Mouse (Mus musculus) testis, postnatal 10 days (tissue): ENCODE data around the gene Taf1c.

Experiments used
- DNase-seq: peaks from one replicate; pipeline ENCODE4 v3.0.0; 2021; ENCODE audit warnings: low spot score

Taf1c gene

GRCm38 (mm10) chr8:119604996-119605395, at the start of gene Taf1c:
Taf1c (minus strand) TSS chr8:119605222.
- DNase-seq, result peak; percentile 96

- no peak for DNase-seq
Observed at GRCm38 (mm10) chr8:119651324-119651723, 46.3 kb upstream of the Taf1c start.

GRCm38 (mm10) chr8:119646846-119647245, 41.8 kb upstream of the Taf1c start:
- no peak for DNase-seq

DNA sequence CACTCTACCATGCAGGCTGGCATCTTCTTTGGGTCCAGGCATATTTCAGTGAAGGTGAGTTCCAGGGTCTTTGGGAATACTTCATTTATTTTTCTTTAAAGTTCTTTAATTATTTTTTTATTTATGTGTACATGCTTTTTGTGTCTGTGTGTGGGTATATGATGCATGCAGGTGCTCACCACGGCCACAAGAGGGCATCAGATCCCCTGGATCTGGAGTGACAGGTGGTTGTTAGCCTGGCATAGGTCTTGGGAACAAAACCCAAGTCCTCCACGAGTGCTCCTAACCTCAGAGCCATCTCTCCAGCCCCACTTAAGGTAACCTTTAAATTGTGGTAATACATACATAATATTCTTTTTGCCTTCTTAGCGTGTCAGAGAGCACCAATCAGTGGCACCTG, 41.2 kb upstream of the Taf1c start:
- DNase-seq, result no peak

DNA sequence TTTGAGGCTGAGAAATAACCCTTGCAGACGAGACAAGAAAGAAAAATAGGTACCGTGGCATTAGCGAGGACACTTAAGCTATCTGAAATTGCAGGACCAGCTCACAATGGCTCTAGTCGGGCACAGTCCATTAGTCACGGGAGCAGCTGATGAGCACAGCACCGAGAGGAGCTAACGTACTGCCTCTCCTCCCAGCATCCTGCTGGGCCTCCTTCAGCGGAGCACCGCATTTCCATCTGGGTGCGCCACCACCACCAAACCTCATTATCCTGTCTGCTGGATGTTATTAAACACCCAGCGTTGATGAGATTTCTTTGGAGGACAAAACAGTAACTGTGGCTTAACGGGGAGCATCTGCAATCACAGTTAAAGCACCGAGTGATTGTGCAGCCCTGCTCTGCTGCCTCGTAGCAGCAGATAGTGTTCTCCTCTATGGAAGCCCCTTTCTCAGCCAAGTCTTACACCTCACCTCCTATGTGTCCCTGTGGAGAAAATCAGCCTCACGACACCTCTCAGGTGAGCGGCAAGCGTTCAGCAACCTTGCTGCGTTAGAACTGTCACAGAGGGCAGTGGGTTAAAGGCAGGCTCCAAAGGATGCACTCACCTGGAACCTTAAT, 40.1 kb upstream of the Taf1c start:
- no peak for DNase-seq

DNA sequence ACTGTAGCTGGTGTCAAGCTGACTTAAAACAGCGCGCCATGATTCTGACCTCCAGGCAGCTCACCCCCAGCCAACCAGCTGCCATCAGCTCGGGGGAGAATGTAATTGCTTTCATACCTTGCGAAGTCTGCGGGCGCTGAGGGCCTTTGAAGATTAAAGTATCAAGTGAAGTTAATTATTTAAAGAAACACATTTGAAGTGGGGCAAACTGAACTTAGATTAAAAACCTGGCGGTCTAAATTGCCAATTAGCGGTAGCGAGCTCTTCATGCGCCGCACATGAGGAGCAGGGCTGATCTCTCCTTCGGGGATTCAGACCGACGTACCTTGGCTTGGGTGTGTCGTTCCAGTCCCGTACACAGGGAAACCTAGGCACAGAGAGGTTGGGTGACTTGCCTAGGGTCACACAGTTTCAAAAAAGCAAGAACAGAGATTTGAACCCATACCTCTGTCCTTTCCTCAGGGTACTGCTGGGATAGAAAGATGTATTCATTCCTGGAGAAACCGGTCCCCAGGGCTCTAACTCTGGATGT, 39.5 kb upstream of the Taf1c start:
- no peak for DNase-seq

- no peak for DNase-seq
Observed at GRCm38 (mm10) chr8:119642960-119643359, 37.9 kb upstream of the Taf1c start.

GRCm38 (mm10) chr8:119641058-119641457, 36.0 kb upstream of the Taf1c start:
- DNase-seq, result no peak

DNA sequence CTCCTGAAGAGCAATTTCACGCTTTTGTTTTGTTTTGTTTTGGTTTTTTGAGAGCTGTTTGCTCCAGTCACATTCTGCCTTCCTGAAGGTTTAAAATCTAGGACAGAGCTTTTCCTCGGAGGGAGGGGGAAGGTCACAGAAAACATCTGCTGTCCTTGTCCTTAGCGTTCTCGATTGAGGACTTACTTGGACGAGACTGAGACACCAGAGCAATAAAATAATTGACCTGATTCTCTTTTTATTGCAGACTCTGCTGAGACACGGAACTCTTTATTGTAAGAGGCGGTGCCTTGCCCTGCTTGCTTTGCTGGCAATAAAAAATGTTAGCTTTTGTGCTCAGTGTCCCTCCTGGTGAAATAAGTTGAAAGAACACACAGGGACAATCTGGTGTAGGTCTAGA, 34.8 kb upstream of the Taf1c start:
- no peak for DNase-seq

DNA sequence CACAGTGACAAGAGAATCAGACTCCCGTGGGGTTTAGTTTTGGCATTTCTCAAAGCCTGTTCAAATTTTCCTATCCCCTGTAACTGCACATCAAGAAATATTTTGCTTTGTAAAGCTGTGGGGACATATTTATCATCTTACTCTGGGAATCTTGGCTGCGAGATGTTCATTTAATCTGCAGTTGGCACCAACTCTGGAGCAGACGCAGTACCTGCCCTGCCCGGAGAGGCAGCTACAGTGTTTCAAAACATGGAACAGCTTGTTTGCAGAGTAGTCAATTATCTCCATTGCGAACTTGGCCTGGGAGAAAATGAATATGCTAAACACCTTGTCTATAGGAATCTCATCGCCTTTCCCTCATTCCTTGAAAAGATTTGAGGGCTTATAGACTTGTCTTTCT, 33.2 kb upstream of the Taf1c start:
- no peak for DNase-seq

DNA sequence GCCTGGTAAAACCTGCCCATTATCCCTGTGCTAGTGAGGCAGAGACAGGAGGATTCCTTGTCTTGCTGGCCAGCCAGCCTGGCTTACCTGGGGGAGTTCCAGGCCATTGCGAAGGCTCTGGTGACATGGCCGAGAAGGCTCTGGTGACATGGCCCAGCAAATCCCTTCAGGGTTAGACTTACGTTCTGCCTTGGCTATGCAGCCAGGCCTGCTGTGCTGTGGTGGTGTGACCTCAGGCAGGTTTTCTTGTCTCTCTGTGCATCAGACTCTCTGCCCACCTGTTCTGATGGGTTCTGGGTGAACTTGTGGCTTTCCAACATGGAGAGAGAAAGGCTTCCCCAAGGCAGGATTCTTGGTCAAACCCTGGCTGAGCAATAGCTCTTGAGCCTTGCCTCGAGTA, 32.4 kb upstream of the Taf1c start:
- DNase-seq, result no peak

GRCm38 (mm10) chr8:119636766-119637165, 31.7 kb upstream of the Taf1c start:
- DNase-seq, result no peak

GRCm38 (mm10) chr8:119635958-119636357, 30.9 kb upstream of the Taf1c start:
- no peak for DNase-seq

DNA sequence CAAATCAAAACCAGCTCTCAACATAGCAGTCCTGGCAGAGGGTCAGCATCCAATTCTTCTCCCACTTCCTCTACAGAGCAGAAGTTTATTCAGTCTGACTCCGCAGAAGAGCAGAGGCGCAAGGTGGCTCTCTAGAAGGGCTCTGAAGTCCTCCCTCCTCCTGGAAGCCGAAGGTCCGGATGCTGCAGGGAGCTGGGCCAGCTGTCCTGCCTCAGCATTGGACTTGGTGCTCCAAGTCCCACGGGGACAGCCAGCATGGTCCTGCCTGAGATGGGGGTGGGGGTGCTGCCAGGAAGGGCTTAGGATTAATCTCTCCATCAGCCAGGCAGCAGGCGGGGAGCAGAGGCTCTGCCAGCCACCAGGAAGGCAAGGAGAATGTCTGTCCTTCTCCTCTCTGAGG, 30.4 kb upstream of the Taf1c start, which contains the start of gene Kcng4:
TSS of gene Kcng4 (minus strand) at position 303 of the 400 bp plus-strand sequence.
- DNase-seq, result no peak

GRCm38 (mm10) chr8:119634616-119635336, 29.8 kb upstream of the Taf1c start:
- no peak for DNase-seq

GRCm38 (mm10) chr8:119632909-119633308, 27.9 kb upstream of the Taf1c start:
- DNase-seq, result no peak

GRCm38 (mm10) chr8:119632246-119632645, 27.2 kb upstream of the Taf1c start:
- DNase-seq, result no peak

DNA sequence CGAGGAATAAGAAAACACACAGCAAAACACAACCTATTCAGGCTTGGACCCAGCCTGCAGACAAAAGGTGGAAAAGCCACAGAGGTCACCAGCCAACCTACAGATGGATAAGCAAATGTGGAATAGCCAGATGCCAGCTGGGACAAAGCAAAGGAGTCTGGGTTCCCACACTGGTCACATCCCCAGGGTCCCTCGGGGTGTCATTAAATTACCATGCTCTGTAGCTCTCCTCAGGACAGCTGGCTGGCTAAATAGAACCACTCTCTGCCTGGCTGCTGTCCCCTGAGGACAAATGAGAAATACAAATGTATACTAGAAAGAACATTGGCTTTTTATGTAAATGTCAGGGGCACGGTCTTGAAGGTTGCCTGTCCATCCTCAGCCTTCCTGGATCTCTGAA, 25.8 kb upstream of the Taf1c start:
- no peak for DNase-seq

GRCm38 (mm10) chr8:119627613-119628359, 22.8 kb upstream of the Taf1c start:
- DNase-seq, result no peak

DNA sequence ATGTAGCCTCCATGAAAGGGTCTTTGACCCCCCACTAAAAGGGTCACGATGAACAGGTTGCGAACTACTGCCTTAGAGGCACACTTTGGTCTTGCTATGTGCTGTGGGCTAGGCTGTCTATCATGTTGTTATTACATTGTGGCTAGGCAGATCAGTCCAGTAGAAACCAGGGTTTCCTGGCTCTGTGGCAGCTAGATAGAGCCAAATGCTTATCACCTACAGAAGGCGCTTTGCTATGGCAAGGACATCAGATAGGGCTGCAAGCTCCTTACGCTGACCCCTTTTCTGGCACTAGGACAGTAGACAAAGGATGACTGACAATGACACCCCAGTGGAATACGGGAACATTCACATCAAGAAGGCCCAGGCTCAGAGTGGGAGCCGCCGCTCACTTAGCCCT, 22.2 kb upstream of the Taf1c start:
- no peak for DNase-seq

DNA sequence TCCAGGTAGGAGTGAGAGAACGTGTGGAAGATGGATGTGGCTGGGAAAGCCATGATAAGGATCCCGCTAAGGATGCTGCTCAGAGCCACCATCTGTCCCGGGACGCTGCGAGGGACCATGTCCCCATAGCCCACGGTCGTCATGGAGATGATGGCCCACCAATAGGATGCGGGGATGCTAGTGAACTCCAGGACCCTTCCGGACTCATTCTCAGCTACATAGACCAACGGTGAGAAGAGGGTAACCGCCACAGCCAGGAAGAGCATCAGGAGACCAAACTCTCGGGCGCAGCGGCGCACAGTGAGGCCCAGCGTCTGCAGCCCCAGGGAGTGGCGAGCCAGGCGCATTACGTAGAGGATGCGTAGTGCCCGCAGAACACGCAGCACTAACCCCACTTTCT, 20.8 kb upstream of the Taf1c start:
- DNase-seq, result no peak

GRCm38 (mm10) chr8:119624916-119625315, 19.9 kb upstream of the Taf1c start:
- no peak for DNase-seq

DNA sequence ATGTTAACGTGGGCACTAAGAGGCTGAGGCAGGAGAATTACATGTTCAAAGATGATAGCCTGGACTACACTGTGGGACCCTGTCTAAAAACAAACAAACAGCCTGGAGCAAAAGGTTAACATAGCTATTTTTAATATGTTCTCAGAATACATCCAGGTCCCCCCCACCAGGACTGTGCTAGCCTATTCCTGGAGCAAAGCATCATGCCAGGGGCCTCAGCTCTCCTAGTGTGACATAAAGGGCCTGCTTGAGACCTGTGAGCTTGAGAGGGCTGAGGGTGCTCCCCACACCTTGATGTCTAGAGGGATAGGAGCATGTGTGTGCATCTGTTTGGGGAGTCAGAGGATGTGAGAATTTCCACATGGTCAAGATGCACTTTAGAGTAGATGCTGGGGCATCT, 18.7 kb upstream of the Taf1c start:
- no peak for DNase-seq
